Mouse (Mus musculus) embryo, embryonic 10.5 days (tissue): Measurements from ENCODE around the gene Tgtp2.
"Not testable (repeated sequence)": the region's sequence is repeated elsewhere in the genome, so short reads cannot be mapped to it uniquely, and the experiment has no call there.

Experiments used
- DNase-seq: peaks from one replicate; pipeline ENCODE4 v3.0.0-alpha.2; 2015; ENCODE audit warnings: low spot score

Tgtp2 gene

DNA sequence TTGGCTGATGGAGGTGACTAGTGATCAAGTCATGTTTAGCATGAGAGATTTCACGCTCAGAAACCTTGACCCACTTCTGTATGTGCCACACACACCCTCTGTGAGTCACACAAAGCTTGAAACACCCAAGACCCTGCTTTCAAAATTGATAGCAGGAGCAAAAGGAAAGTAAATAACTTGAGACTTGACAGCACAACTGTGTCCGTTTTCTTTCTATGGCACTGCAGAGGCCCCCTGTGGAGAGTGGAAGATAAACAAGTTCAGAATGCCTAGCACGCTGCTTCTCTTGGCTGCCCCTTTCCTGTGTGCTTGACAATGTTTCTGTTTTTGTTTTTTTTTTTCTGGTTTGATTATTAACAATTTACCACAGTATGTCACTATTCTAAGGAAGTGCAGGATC is 20.9 kb upstream of the Tgtp2 start:
- no peak for DNase-seq

GRCm38 (mm10) chr11:49084385-49084784 is 20.4 kb upstream of the Tgtp2 start:
- no peak for DNase-seq

- no peak for DNase-seq
Observed at GRCm38 (mm10) chr11:49083808-49084207, 19.8 kb upstream of the Tgtp2 start.

DNA sequence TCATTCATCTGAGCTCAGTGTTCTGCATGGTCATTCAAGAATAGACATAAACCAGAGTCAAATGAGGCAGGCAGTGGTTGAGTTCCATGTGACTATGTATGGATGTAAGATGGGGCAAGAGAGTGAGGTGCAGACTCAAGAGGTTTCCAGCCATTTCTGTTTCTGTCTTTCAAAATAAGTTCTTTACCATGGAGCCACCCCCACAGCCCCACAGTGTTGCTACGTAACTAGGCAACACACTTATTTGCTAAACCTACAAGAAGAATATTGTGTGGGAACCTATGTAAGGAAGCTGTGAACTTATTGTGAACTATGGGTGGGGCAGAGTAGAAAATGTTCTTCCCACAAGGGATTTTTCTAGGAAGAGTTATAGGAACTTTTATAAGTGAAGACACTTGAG is 19.1 kb upstream of the Tgtp2 start:
- DNase-seq: no peak

GRCm38 (mm10) chr11:49081886-49082285 is 17.9 kb upstream of the Tgtp2 start:
- no peak for DNase-seq

DNA sequence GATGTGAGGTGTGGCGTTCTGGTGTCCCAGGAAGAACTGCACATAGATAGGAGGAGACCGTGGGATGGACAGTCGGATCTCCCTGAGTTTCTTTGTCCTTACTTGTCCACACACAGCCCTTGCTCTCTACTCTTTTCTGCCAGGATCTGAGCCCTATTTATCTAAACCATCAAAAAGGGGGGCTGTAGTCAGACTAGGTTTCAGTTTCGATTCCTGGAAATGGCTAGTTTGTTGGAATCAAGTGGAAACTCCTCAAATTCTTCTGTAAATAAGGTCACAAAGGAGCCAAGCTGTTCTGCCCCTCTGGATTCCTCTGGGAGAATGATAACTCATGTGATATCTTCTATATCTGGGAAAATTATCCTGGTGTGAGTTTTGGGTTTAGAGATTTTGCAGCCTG is 17.4 kb upstream of the Tgtp2 start:
- DNase-seq: no peak

DNA sequence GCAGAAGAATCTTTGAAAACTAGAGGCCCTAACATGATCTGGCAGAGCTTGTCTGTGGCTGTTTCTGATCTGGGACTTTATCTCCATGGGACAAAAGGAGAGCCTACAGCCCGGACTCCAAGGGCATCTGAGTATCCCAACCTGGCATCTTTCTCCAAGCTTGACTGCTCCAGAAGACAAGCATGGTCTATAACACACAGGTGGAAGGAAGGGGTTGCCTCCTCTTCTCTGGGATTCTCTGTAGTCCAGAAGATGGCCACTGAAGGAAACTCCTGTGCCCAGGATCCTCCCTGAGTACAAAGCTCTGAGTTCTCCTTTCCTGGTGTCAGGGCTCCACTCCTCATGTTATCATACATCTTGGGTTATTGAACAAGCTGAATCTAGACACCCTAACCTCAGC is 16.6 kb upstream of the Tgtp2 start:
- no peak for DNase-seq

- no peak for DNase-seq
Observed at GRCm38 (mm10) chr11:49078719-49079118, 14.7 kb upstream of the Tgtp2 start.

DNA sequence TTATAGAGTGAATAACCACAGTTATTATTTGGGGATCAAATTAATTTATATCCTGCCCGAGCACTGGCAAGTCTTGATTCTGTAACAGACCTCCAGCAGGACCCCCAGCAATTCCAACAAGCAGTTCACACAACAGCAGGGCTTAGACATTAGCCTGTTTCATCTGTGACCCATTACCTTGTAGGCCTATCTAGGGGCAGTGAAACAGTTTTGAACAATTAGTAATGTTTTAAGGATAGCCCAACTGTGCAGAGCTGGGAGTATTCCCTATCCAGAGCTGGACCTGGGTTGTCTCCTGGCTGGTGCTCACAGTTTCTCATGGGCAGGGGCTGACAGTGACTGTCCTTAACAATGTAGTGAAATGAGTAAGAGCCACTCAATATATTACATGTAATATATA is 13.0 kb upstream of the Tgtp2 start:
- no peak for DNase-seq

GRCm38 (mm10) chr11:49076001-49076757 is 12.2 kb upstream of the Tgtp2 start, which contains the start of gene Ifi47:
Gene Ifi47, plus strand, starts transcription at chr11:49076587.
- not testable (repeated sequence) for DNase-seq

- DNase-seq: no peak
Observed at GRCm38 (mm10) chr11:49068358-49068757, 4.4 kb upstream of the Tgtp2 start.

DNA sequence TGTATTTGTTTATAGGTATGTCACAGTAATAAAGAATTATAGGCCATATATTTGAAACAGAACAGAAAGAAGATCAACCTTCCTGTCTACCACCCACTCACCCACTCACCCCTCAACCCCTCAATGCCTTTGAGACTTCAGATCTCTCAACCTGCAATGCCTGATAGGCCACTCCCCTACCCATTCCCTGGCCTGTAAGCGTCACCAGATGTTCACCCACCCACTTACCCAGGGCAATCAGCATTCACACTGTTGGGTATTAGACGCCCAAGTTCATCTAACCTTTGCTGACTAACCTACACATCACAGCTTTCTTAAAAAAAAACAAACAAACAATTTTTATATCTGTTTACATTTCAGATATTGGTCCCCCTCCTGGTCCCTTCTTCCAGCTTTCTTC is 2.1 kb downstream of the Tgtp2 start:
- DNase-seq: not testable (repeated sequence)

- not testable (repeated sequence) for DNase-seq
Observed at GRCm38 (mm10) chr11:49060061-49060460, 3.9 kb downstream of the Tgtp2 start.

GRCm38 (mm10) chr11:49051894-49052293 is 12.1 kb downstream of the Tgtp2 start:
- not testable (repeated sequence) for DNase-seq

- not testable (repeated sequence) for DNase-seq
Observed at GRCm38 (mm10) chr11:49051093-49051891, 12.7 kb downstream of the Tgtp2 start, which contains the start of gene 9930111J21Rik2. Gene 9930111J21Rik2, minus strand, starts transcription at chr11:49051242.

DNA sequence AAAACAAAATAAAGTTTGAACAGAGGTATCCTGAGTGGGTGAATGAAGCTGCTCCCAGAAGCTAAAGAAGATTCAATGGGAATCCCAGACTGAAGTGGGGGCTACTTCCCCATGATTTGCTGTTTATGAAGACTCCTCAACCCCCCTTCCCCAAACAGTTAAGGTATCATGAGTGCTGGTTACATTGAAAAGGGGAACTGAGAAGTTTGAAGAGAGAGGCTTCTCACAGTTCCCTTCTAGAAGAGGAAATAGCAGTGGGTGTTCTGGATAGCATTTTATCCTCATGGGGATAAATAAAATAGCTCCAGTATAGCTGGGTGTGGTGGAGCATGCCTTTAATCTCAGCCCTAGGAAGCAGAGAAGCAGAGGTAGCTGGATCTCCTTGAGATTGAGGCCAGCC is 13.9 kb downstream of the Tgtp2 start:
- DNase-seq: not testable (repeated sequence)

- not testable (repeated sequence) for DNase-seq
Observed at GRCm38 (mm10) chr11:49012074-49012473, 51.9 kb downstream of the Tgtp2 start.
